Mouse (Mus musculus): Measurements from ENCODE around the gene Pdcd1lg2. TPM values are rescaled to one million over a fixed set of nuclear protein-coding genes. Genes with fewer than 3 reads are reported as not detected.

Gene Pdcd1lg2
- total and polyA plus RNA-seq, 2 experiments from 2014 or later = 0.15 to 0.71 TPM

GRCm38 (mm10) chr19:29511826-29512225, 101.1 kb downstream of the Pdcd1lg2 start:
- 0 out of 2 replicates have a peak, but pooled peaks cover 3% of the 10 kb centered on the region for H3K9me3 ChIP-seq (ENCODE audit: low read length)
- no peak overlapping the region for H3K4me3 ChIP-seq (ENCODE audit: low read depth, low read length)
- H3K4me2 ChIP-seq (ENCODE audit: low read depth, low read length, poor library complexity, severe bottlenecking) = no peak overlapping the region
- no peaks in the 10 kb centered on the region for H3K36me3 ChIP-seq (ENCODE audit: insufficient read depth, low read length)
- H3K27ac ChIP-seq (ENCODE audit: low read depth, low read length) = no peak overlapping the region
- no peak overlapping the region for H3K9ac ChIP-seq (replicated peaks; ENCODE audit: low read length, poor library complexity, severe bottlenecking)
- H3K4me1 ChIP-seq (ENCODE audit: insufficient read depth, low read length) = no peaks in the 10 kb centered on the region
- WGBS = 80% methylated on average over 2 of the region's 2 CpGs
- H3K27me3 ChIP-seq (ENCODE audit: insufficient read depth, low read length) = no peaks in the 10 kb centered on the region
- DNase-seq (ENCODE audit: low spot score) = no peak
- no peak for ATAC-seq (ENCODE audit: low FRiP score)
- TF ChIP-seq CTCF (IDR thresholded peaks at IDR 0.05) = no peak

- no peak overlapping the region for H3K27ac ChIP-seq (ENCODE audit: low read depth, low read length)
- DNase-seq (ENCODE audit: low spot score) = no peak
- no peak for ATAC-seq (ENCODE audit: low FRiP score)
- H3K4me3 ChIP-seq (ENCODE audit: low read depth, low read length) = no peak overlapping the region
- no peak overlapping the region for H3K4me2 ChIP-seq (ENCODE audit: low read depth, low read length, poor library complexity, severe bottlenecking)
- H3K27me3 ChIP-seq (ENCODE audit: insufficient read depth, low read length) = no peaks in the 10 kb centered on the region
- H3K9me3 ChIP-seq (ENCODE audit: low read length) = 0 out of 2 replicates have a peak, but pooled peaks cover 3% of the 10 kb centered on the region
- TF ChIP-seq CTCF (IDR thresholded peaks at IDR 0.05) = no peak
- no peak overlapping the region for H3K9ac ChIP-seq (replicated peaks; ENCODE audit: low read length, poor library complexity, severe bottlenecking)
- no peaks in the 10 kb centered on the region for H3K4me1 ChIP-seq (ENCODE audit: insufficient read depth, low read length)
- 55% methylated on average over 2 of the region's 2 CpGs for WGBS
- H3K36me3 ChIP-seq (ENCODE audit: insufficient read depth, low read length) = no peaks in the 10 kb centered on the region
Measured at GRCm38 (mm10) chr19:29513111-29513766, 102.5 kb downstream of the Pdcd1lg2 start.

- 0 out of 2 replicates have a peak, but pooled peaks cover 3% of the 10 kb centered on the region for H3K9me3 ChIP-seq (ENCODE audit: low read length)
- no peak overlapping the region for H3K9ac ChIP-seq (replicated peaks; ENCODE audit: low read length, poor library complexity, severe bottlenecking)
- no peak overlapping the region for H3K27ac ChIP-seq (ENCODE audit: low read depth, low read length)
- H3K4me3 ChIP-seq (ENCODE audit: low read depth, low read length) = no peak overlapping the region
- H3K36me3 ChIP-seq (ENCODE audit: insufficient read depth, low read length) = no peaks in the 10 kb centered on the region
- ATAC-seq (ENCODE audit: low FRiP score) (no peak), DNase-seq (ENCODE audit: low spot score) (no peak)
- no peak overlapping the region for H3K4me2 ChIP-seq (ENCODE audit: low read depth, low read length, poor library complexity, severe bottlenecking)
- WGBS = 95% methylated on average over 3 of the region's 3 CpGs
- no peaks in the 10 kb centered on the region for H3K4me1 ChIP-seq (ENCODE audit: insufficient read depth, low read length)
- H3K27me3 ChIP-seq (ENCODE audit: insufficient read depth, low read length) = no peaks in the 10 kb centered on the region
- TF ChIP-seq CTCF (IDR thresholded peaks at IDR 0.05) = no peak
Measured at GRCm38 (mm10) chr19:29514130-29514529, 103.4 kb downstream of the Pdcd1lg2 start.

DNA sequence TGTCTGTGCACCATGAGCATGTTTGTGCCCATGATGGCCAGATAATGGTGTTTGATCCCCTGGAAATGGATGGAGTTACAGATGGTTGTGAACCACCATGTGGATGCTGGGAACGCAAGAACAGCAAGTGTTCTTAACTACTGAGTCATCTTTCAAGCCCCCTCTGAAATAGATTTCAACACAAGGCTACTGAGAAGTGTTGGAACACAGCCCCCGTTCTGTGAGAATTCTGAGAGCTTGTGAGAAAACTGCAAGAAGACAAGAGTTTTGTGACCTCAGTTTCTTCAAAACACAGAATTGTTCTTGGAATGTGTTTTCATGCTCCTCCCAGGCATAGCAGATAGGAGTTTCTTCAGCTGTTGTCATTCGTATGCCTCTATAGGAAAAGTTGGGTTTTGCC, 104.7 kb downstream of the Pdcd1lg2 start:
- ATAC-seq (ENCODE audit: low FRiP score) (no peak), DNase-seq (ENCODE audit: low spot score) (no peak)
- H3K4me2 ChIP-seq (ENCODE audit: low read depth, low read length, poor library complexity, severe bottlenecking) = no peak overlapping the region
- H3K27ac ChIP-seq (ENCODE audit: low read depth, low read length) = no peak overlapping the region
- 98% methylated on average over 3 of the region's 3 CpGs for WGBS
- H3K9ac ChIP-seq (replicated peaks; ENCODE audit: low read length, poor library complexity, severe bottlenecking) = no peak overlapping the region
- H3K4me1 ChIP-seq (ENCODE audit: insufficient read depth, low read length) = no peaks in the 10 kb centered on the region
- no peak for TF ChIP-seq CTCF (IDR thresholded peaks at IDR 0.05)
- H3K4me3 ChIP-seq (ENCODE audit: low read depth, low read length) = no peak overlapping the region
- H3K27me3 ChIP-seq (ENCODE audit: insufficient read depth, low read length) = no peaks in the 10 kb centered on the region
- H3K9me3 ChIP-seq (ENCODE audit: low read length) = 0 out of 2 replicates have a peak, but pooled peaks cover 3% of the 10 kb centered on the region
- no peaks in the 10 kb centered on the region for H3K36me3 ChIP-seq (ENCODE audit: insufficient read depth, low read length)

DNA sequence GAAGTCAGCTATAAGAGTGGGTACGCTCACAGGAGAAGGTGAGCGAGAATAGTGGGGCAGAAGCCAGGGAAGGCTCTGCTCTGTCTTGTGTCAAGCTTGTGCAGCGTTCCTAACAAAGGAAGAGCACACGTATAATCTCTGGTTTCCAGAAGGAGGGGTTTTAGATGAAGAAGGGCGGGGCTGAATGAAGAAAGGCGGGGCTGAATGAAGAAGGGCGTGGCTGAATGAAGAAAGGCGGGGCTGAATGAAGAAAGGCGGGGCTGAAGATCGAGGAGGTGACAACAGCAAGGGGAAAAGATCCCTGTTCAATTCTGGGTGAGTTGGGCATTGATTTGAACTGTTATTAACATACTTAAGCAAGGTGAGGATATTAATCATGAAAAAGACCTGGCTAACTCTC, 105.3 kb downstream of the Pdcd1lg2 start:
- H3K4me2 ChIP-seq (ENCODE audit: low read depth, low read length, poor library complexity, severe bottlenecking) = no peak overlapping the region
- TF ChIP-seq CTCF (IDR thresholded peaks at IDR 0.05) = no peak
- WGBS = 74% methylated on average over 10 of the region's 10 CpGs

DNA sequence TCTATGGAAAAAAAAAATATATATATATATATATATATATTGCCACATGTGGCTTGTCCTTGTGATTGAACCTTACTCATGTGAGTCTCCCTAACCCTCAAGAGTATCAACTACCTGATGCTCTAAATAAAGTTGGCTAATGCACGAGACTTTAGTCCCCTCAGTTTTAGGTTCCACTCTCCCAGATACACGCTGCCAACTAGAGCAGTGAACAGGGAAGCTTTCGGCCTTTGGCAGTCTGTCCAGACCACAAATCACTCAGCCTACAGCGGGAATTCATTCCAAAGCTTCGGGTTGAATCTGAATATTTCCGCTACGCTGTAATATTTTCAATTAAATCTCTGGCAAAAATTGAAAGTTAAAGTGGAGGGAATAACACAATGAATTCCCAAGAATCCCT, 107.7 kb downstream of the Pdcd1lg2 start:
- Histone ChIP-seq H3K4me2 (ENCODE audit: low read depth, low read length, poor library complexity, severe bottlenecking) (no peak overlapping the region), H3K4me1 (ENCODE audit: insufficient read depth, low read length) (no peaks in the 10 kb centered on the region), H3K36me3 (ENCODE audit: insufficient read depth, low read length) (no peaks in the 10 kb centered on the region), H3K4me3 (ENCODE audit: low read depth, low read length) (no peak overlapping the region), H3K9ac (replicated peaks; ENCODE audit: low read length, poor library complexity, severe bottlenecking) (no peak overlapping the region), H3K27me3 (ENCODE audit: insufficient read depth, low read length) (no peaks in the 10 kb centered on the region), H3K9me3 (ENCODE audit: low read length) (0 out of 2 replicates have a peak, but pooled peaks cover 3% of the 10 kb centered on the region), H3K27ac (ENCODE audit: low read depth, low read length) (no peak overlapping the region)
- 92% methylated on average over 7 of the region's 7 CpGs for WGBS
- no peak for ATAC-seq (ENCODE audit: low FRiP score)
- DNase-seq (ENCODE audit: low spot score) = no peak
- no peak for TF ChIP-seq CTCF (IDR thresholded peaks at IDR 0.05)

More for the DNA sequence above, 105.3 kb downstream of the Pdcd1lg2 start:
- Histone ChIP-seq H3K4me1 (ENCODE audit: insufficient read depth, low read length) (no peaks in the 10 kb centered on the region), H3K36me3 (ENCODE audit: insufficient read depth, low read length) (no peaks in the 10 kb centered on the region), H3K4me3 (ENCODE audit: low read depth, low read length) (no peak overlapping the region), H3K27ac (ENCODE audit: low read depth, low read length) (no peak overlapping the region), H3K27me3 (ENCODE audit: insufficient read depth, low read length) (no peaks in the 10 kb centered on the region), H3K9me3 (ENCODE audit: low read length) (0 out of 2 replicates have a peak, but pooled peaks cover 3% of the 10 kb centered on the region), H3K9ac (replicated peaks; ENCODE audit: low read length, poor library complexity, severe bottlenecking) (no peak overlapping the region)
- ATAC-seq (ENCODE audit: low FRiP score) = no peak
- DNase-seq (ENCODE audit: low spot score) = no peak

Data from midbrain, postnatal 0 days (tissue).